Mouse (Mus musculus) hindlimb bud, embryonic 11.5 days (tissue): ENCODE measurements around the gene 4930435E12Rik.

Source experiments
- DNase-seq: peaks from one replicate; pipeline ENCODE4 v3.0.0-alpha.2; 2012; ENCODE audit warnings: low read depth, low spot score; ENCODE audit errors: extremely low spot score

The 4930435E12Rik gene

DNA sequence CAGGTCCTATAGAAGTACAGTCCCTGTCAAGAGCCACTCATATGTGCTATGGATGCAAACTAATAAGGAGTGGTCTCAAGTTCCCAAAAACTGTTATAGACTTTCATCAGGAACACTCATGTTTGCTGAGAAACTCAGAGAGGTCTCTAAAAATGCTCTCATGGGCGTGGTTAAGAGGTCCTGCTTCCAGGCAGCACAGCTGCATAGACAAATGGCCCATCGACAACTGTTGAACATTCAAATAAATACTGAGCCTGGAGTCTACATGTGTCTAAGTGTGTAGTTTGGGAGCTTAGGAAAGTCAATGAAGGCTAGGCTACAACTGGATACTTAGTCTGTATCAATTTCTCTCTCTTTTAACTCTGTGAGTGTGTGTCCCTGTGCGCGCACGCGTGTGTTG, 57.4 kb downstream of the 4930435E12Rik start:
- DNase-seq, result no peak

DNA sequence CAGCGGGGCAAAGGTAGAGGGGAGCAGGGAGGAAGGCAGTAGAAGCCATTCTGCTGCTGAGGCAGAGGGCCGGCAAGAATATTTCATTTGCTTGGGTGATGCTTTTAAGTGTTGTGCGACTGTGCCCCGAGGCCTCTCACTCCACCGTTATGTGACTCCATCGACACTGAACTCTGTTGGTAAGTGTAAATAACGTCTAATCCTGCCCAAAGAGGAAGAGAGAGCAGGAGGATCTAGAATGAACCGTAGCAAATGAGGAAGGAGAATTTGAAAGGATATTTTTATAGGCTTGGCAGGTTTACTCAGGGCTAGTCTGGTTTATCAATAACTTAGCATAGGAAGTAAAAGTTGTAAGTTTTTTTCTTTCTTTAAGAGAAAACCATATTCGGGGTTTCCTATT, 59.0 kb downstream of the 4930435E12Rik start:
- DNase-seq, result no peak

DNA sequence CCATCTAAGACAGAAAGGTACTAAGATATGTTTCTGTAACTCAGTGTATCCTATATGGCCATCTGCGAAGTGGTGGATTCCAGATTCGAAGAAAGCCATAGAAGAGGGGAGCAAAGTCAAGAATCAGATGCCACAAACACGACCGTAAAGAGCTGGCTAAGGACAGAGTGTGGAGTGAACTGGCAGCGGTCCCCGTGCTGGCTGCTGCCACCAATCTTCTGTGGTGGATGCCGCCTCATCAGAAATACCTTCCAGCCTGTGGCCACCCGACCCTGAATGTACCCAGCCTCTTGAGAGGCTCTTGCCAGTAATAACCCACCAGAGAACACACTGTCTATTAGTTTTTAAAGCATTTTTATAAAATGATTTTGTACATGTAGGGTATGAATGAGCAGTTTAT, 60.2 kb downstream of the 4930435E12Rik start:
- DNase-seq, result no peak

DNA sequence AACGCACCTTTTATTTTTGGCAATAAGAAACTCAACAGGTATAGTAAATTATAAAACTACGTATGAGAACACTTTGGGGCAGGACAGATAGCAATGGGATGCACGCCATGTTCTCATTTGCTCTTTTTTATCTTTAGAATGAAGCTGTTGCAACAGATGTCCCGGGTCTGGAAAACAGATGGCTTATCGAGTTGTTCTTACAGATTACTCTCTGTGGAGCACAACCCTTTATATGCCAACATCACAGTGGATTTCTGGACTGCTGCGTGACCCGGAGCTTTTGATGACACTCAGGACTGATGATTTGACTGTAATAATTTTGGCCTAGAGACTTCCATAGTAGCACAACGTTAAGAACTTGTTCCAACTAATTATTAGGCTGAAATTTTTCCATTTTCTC, 60.8 kb downstream of the 4930435E12Rik start:
- no peak for DNase-seq

DNA sequence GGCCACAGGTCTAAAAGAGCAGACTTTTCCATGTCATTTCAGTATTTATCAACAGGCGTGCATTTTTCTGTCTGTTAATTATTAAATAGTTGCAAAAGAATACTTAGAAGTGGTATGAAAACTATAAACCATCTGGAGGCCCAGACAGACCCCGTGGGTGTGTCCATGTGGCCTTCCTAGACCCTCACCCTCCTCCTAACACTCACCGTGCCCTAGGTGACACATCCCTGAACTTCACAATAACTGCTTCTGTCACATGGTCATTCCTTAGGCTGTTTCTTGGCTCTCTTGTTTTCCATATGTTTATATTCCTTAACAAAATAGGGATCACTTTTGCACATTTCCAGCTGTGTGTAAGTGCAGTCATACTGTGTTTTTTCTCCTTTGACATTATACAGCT, 61.9 kb downstream of the 4930435E12Rik start:
- no peak for DNase-seq

DNA sequence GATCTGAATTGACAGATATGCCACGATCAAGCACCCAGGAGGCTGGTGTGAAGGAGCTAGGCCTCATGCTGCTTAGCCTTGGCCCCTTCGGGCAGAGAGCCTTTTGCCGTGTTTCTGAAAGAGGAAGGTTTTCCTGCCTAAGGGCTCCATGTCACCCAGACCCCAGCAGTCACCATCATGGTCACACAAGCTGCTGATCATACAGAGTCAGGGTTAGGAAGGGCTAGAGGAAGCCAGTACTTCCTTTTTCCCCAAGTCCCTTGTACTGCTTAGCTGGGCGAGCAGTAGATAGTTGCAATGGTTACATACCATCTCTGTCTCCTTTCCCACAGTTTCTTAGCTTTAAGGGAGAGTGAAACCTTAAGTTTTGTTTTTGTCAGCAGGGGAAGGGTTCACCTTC, 65.0 kb downstream of the 4930435E12Rik start:
- no peak for DNase-seq

DNA sequence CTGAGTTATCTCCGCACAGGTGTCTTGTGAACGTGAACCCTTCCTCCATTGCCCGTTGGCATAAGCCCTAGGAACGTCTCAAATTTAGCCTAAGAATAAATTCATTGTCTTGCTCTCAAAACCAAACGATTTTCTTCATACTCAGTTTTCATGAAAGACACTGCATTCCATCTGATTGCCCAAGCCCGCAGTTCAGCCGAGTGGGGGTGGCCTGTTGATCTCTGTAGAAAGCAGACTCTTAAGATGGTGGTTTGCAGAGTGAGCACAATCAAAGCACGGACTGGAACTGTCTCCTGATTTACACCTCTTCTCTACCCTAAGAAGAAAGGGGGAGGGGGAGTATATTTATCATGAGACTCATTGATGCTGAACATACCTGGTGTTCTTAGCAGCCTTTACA, 66.1 kb downstream of the 4930435E12Rik start:
- DNase-seq, result no peak
